Mouse (Mus musculus) MEL (cell line): Measurements from ENCODE around the gene Ifnar1.

Experiments used
- CTCF ChIP-seq, 3 experiments: IDR thresholded peaks in 2 of 3; conservative IDR thresholded peaks in 1 of 3; 2 replicates each; pipeline ENCODE4 v1.5.1; 2011 to 2012; ENCODE audit warnings: low read length in 3 of 3, low read depth in 2 of 3, mild to moderate bottlenecking in 2 of 3, improper control_type of control experiment in 1 of 3, inconsistent platforms in 1 of 3, mixed read lengths in 1 of 3, moderate library complexity in 1 of 3; ENCODE audit not compliant: control insufficient read depth in 1 of 3, insufficient read depth in 1 of 3, poor library complexity in 1 of 3, severe bottlenecking in 1 of 3
- GATA1 ChIP-seq: IDR thresholded peaks from 2 replicates; pipeline ENCODE4 v1.6.1; 2011; ENCODE audit warnings: low read depth, low read length, improper control_type of control experiment
- HCFC1 ChIP-seq: IDR thresholded peaks from 2 replicates; pipeline ENCODE4 v1.6.1; 2012; ENCODE audit warnings: low read depth, mild to moderate bottlenecking, inconsistent platforms, low read length, improper control_type of control experiment, moderate library complexity
- KAT2A ChIP-seq: conservative IDR thresholded peaks from 2 replicates; pipeline ENCODE4 v1.6.1; 2012; ENCODE audit warnings: low read depth, low read length, improper control_type of control experiment, inconsistent platforms
- MAX ChIP-seq: IDR thresholded peaks from 2 replicates; pipeline ENCODE4 v1.6.1; 2011; ENCODE audit warnings: low read length, improper control_type of control experiment
- MXI1 ChIP-seq: IDR thresholded peaks from 2 replicates; pipeline ENCODE4 v1.6.1; 2011; ENCODE audit warnings: mild to moderate bottlenecking, low read depth, low read length, improper control_type of control experiment

- TF ChIP-seq GATA1: no peak
- TF ChIP-seq KAT2A: no peak
- no peak for TF ChIP-seq MAX
- TF ChIP-seq CTCF (IDR thresholded peaks at IDR 0.05 in 2 of 3, conservative IDR thresholded peaks at IDR 0.05 in 1 of 3; ENCODE audit: control insufficient read depth in 1 of 3, insufficient read depth in 1 of 3, low read depth in 2 of 3, low read length in 3 of 3, poor library complexity in 1 of 3, severe bottlenecking in 1 of 3): no peak
- no peak for TF ChIP-seq MXI1
- TF ChIP-seq HCFC1: no peak
Observed at GRCm38 (mm10) chr16:91463836-91464400, 21.1 kb upstream of the Ifnar1 start.
